Mouse (Mus musculus) cerebellum, adult 2 months (tissue): ENCODE results near the gene Phactr3.

ENCODE experiments used
- CTCF ChIP-seq: fragments of 200-500 bp; IDR thresholded peaks from 2 replicates; pipeline ENCODE4 v1.5.1; 2011; ENCODE audit warnings: low read depth, mild to moderate bottlenecking, control low read depth, low read length, moderate library complexity, borderline replicate concordance; ENCODE audit not compliant: insufficient read depth
- POLR2A ChIP-seq: fragments of 200-500 bp; IDR thresholded peaks from 2 replicates; pipeline ENCODE4 v1.6.1; 2011; ENCODE audit warnings: low read length, control low read depth, borderline replicate concordance; ENCODE audit not compliant: insufficient read depth

GRCm38 (mm10) chr2:178123466-178123865 lies 4.7 kb downstream of the Phactr3 start:
- TF ChIP-seq CTCF (no peak), POLR2A (no peak)
